Mouse (Mus musculus) embryonic fibroblast, embryonic 13.5 days (primary cell): ENCODE measurements around the gene Rock2. TPM values are rescaled to one million over a fixed set of nuclear protein-coding genes. Genes with fewer than 3 reads are reported as not detected.
A peak's percentile ranks its signal among the peaks of the same experiment; 100 is the strongest.

ENCODE experiments used
- H3K27ac ChIP-seq: 2 replicates; pipeline ENCODE4 v1.5.1; 2012; ENCODE audit warnings: low read length, control low read depth, inconsistent platforms; ENCODE audit not compliant: insufficient read depth
- H3K4me1 ChIP-seq: 2 replicates; pipeline ENCODE4 v1.6.1; 2011; ENCODE audit warnings: low read length; ENCODE audit not compliant: control insufficient read depth, insufficient read depth
- H3K4me3 ChIP-seq: 2 replicates; pipeline ENCODE4 v1.5.1; 2011; ENCODE audit warnings: mild to moderate bottlenecking, control low read depth, low read length; ENCODE audit not compliant: insufficient read depth
- CTCF ChIP-seq: IDR thresholded peaks from 2 replicates; pipeline ENCODE4 v1.5.1; 2011; ENCODE audit warnings: mild to moderate bottlenecking, control low read depth, low read length, moderate library complexity, borderline replicate concordance; ENCODE audit not compliant: insufficient read depth
- POLR2A ChIP-seq: IDR thresholded peaks from 2 replicates; pipeline ENCODE4 v1.6.1; 2011; ENCODE audit warnings: low read depth, mild to moderate bottlenecking, control low read depth, low read length, moderate library complexity
- polyA plus RNA-seq: library from polyadenylated mRNA; stranded (reverse); fragments of >200 nt; gene quantifications from 2 replicates; pipeline ENCODE4 v1.2.4, GENCODE M21; 2011; ENCODE audit warnings: low read depth; ENCODE audit not compliant: missing spikeins, insufficient read length

Gene Rock2
- polyA plus RNA-seq, 1 experiment, result 168 TPM

DNA sequence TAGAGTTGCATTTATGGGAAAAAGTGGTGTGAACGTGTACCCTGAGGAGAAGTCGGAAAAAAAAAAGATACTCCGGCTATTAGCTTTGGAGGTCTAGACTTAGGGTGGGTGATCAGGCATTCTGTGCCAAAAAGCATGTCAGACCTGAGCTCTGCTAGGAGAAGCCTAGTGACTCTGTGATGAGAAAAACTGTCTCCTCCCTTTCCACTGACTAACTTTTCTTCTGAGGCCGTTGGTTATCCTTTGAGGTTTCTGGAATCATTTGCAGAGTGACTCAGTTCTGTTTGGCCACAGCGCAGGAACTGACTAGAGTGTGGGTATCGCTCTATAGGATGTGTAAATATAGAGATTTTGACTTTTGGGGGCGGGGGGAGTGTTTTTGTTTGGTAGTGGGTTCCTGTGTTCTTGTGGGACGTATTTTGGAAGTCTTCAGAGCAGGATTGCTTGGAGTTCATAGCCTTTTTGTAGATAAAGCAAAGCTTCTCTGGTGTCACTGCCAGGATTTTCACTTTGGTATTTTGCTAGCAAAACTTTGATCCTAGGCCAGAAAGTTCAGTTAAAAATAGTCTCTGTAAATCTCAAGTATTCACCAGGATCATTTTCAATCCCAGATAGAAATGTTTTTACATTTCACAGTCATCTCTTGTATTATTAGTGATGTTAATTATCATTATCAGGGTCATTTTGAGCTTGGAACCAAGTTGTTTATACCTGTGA is 1.5 kb downstream of the Rock2 start:
- peak overlapping the region; percentile 87 for H3K4me3 ChIP-seq
- H3K4me1 ChIP-seq, result peaks cover 10% of the 10 kb centered on the region
- H3K27ac ChIP-seq, result peak overlapping the region; percentile 98
- TF ChIP-seq POLR2A (peak; percentile 44; the same call in 1 of the 2 replicates), CTCF (no peak)

DNA sequence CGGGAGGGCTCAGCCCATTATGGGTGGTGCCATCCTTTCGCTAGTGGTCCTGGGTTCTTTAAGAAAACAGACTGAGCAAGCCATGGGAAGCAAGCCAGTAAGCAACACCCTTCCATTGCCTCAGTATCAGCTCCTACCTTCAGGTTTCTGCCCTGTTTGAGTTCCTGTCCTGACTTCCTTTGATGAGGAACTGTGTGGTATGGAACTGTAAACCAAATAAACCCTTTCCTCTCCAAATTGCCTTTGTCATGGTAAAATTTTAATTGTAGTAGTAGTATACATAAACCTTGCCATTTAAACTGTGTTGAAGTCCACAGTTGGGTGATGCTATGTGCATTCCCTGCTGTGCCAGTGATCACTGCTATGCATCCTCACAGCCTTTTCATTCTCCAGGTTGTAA is 2.5 kb downstream of the Rock2 start:
- Histone ChIP-seq H3K27ac (peak overlapping the region; percentile 30; the same call in 1 of the 2 replicates), H3K4me1 (peaks cover 10% of the 10 kb centered on the region)
- TF ChIP-seq CTCF, result no peak
- no peak for TF ChIP-seq POLR2A

DNA sequence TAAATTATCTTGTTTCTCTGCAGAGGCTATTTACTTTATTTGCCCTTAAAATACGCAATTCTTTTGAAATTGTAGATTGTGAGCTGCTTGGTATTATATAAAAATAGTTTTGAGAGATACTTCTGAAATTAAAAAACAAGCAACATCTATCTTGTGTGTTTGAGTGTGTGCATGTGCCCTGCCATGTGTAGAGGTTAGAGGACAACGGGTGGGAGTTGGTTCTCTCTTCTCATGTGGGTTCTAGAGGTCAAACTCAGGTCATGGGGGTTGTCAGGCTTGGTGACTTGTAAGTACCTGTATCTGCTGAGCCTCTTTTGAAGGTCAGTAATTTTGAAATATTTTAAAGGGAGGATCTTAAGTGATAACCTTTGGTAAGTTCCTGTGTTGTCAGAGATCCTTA is 3.5 kb downstream of the Rock2 start:
- Histone ChIP-seq H3K27ac (no peak overlapping the region), H3K4me1 (peaks cover 10% of the 10 kb centered on the region), H3K4me3 (peak overlapping the region; percentile 39)
- TF ChIP-seq CTCF, result no peak
- no peak for TF ChIP-seq POLR2A

More for the DNA sequence above, 2.5 kb downstream of the Rock2 start:
- H3K4me3 ChIP-seq, result peak overlapping the region; percentile 65

DNA sequence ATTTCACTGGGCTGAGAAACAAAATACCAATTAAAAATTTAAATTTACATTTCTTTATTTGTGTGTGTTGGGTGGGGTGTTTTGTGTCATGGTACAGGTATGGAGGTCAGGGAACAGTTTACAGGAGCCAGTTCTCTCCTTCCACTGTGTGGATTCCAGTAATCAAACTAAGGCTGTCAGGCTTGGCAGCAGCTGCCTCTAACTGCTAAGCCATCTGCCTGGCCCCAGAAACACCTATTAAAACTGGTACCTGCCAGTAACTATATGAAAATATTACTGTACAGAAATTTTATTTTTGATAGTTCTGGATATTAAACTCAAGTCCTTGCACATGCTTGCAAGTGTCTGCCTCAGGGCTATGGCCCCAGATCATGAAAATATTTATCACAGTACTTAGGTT is 4.1 kb downstream of the Rock2 start:
- peaks cover 7% of the 10 kb centered on the region for H3K4me1 ChIP-seq
- no peak overlapping the region for H3K4me3 ChIP-seq
- no peak overlapping the region for H3K27ac ChIP-seq
- no peak for TF ChIP-seq POLR2A
- no peak for TF ChIP-seq CTCF

DNA sequence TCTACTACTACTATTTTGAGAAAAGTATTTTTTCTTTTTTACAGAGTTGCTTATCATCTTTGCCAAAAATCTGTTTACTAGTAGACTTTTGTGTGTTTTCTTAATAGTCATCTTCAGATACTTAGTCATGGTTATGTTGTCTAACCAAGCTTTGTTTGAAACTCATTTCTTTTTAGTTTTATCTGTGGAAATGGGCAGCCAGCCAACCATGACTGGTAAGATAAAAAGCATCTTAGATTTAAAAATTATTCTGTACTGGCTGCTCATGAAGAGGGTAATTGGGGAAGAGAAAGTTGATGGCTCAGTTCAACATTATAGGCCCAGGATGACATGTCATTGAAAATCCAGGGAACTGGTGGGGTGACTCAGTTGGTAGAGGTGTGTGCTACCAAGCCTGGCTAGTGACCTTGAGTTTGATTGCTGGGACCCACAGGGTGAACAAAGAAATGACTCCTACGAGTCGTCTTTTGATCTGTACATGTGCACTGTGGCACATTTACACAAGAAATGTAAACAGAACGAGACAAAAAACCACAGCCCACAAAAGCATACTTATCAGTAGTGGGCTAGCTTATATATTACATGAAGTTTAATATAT is 6.0 kb downstream of the Rock2 start:
- no peak overlapping the region for H3K4me3 ChIP-seq
- peaks cover 6% of the 10 kb centered on the region for H3K4me1 ChIP-seq
- H3K27ac ChIP-seq, result no peak overlapping the region
- TF ChIP-seq CTCF, result no peak
- TF ChIP-seq POLR2A, result no peak

DNA sequence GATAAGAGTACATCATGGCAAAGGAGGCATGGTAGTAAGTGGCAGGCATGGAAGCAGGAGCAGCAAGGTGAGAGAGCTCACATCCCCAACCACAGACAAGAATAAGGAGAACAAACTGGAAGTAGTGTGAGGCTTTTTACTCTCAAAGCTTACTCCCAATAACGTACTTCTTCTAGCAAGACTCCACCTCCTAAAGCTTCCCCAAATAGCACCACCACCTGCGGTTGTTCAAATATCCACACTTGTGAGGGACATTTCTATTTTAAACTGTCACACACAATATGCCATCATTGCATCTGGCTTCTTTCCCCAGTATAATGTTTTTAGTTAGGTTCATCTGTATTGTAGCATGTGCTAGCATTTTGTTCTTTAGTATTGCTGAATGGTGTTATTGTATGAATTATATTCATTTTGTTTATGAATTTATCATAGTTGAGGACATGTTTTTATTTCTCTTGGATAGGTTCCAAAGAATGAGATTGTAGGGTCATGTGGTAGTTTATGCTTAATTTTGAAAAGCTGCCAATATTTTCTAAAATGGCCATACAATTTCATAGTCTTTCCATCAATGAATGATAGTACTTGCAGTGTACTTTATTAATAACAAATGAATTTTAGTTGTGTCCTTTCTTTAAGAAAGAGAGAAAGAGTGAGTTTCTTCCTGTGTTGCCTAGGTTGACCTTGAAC is 9.4 kb downstream of the Rock2 start:
- Histone ChIP-seq H3K4me1 (peaks cover 6% of the 10 kb centered on the region), H3K27ac (no peak overlapping the region), H3K4me3 (no peak overlapping the region)
- no peak for TF ChIP-seq CTCF
- no peak for TF ChIP-seq POLR2A

DNA sequence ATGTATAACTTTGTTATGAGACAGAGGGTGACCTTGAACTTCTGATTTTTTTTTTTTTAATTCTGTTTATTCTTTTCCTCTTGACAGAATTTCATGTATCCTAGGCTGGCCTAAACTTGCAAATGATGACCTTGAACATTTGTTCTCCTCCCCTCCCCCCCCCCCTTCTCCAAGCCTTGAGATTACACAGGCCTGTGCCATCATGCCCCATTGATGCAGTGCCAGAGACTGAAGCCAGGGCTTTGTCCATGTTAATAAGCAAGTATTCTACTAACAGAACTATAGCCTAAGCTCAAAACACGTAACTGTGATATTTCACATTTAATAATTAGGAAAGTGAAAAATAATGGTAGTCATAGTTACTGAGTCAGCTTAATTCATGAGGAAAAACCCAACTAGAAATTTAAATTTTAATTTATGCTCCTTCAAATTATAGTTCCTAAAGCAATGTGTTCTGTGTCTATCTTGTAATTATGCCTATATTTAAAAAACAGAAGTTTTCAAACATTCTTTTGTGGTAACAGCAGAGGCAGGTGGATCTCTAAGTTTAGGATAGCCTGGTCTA is 12.7 kb downstream of the Rock2 start:
- Histone ChIP-seq H3K4me3 (no peak overlapping the region), H3K27ac (no peak overlapping the region), H3K4me1 (0 out of 2 replicates have a peak, but pooled peaks cover 2% of the 10 kb centered on the region)
- TF ChIP-seq POLR2A (no peak), CTCF (no peak)

DNA sequence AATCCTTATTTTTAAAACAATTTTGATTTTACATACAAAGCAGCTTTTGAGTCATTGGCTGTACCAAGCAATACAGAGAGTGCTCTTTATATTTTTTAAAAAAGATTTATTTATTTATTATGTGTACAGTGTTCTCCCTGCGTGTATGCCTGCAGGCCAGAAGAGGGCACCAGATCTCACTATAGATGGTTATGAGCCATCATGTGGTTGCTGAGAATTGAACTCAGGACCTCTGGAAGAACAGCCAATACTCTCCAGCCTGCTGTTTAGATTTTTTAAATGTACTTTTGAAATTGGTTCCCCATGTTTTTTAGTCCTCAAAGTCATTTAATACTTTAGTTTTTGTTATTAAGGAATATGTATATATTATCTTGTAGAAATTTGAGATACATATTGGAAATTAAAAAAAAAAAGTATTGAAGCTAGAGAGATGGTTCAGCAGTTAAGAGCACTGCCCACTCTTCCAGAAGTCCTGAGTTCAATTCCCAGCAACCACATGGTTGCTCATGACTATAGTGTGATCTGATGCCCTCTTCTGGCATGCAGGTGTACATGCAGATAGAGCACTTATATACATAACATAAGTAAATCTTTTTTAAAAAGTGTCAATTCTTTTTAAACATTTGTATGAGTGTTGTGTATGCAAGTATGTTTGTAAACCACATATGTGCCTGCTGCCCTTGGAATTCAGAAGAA is 13.4 kb downstream of the Rock2 start:
- Histone ChIP-seq H3K27ac (no peak overlapping the region), H3K4me1 (0 out of 2 replicates have a peak, but pooled peaks cover 2% of the 10 kb centered on the region), H3K4me3 (no peak overlapping the region)
- TF ChIP-seq POLR2A (no peak), CTCF (no peak)

DNA sequence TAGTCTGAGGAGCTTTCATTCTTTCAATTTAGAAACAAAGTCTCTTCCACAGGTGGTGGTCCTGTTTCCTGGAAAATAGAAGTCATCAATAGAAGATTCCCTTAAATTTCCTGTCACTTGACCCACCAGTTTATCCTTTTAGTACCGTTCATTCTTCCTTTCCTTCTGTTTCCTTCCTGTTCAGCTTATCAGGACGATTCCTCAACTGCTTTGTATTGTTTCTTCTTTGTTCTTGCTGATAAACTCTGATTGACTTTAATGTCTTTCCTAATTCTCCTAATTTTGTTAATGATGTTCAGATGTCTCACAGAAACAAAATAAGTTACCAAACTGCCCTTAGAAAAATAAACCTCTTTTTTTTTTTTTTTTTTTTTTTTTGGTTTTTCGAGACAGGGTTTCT is 16.8 kb downstream of the Rock2 start:
- no peaks in the 10 kb centered on the region for H3K4me1 ChIP-seq
- H3K27ac ChIP-seq, result no peak overlapping the region
- TF ChIP-seq CTCF, result no peak
- H3K4me3 ChIP-seq, result no peak overlapping the region
